Mouse (Mus musculus): ENCODE measurements at regions not wholly inside any gene's neighbourhood (a gene's known extent, or its start where the extent isn't known, plus 50 kb on each side); places are given as distances from the start of the nearest gene placed in this dataset.

DNA sequence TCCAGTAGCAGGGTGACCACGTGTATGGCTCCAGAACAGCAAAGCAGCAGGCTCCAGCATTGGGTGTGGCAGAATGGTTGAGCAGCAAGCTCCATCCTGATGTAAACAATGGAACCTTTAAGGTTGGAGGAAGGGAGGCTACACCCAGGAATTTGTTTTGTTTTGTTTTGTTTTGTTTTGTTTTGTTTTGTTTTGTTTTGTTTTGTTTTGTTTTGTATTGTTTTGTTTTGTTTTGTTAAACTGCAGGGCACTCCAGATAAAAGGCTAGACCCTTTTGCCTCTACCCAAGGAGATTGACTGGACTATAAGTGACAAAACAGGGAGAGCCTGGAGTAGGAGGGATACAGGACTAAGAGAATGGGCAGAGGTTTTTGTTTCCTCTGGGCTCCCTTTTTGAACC lies 647.5 kb downstream of the Kcnj3 start:
- no peak for DNase-seq (ENCODE audit: low spot score in 2 of 2)

DNA sequence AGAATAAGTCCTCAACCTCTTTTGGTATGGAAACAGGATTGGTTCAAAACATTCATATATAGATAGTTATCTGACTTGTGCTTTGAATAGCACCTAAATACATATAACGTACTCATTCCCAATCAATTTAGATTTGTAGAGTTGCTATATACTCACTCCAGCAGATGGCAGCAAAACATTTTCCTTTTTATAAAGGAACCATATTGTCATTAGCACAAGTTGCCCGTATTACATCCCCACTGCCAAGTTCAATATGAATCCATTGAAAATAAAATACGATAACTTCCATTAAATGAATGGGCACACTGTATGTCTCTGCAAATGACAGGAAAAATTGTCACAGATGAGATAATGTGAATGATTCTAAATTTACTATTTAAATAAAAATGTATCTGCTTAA lies 673.8 kb downstream of the Kcnj3 start:
- DNase-seq (ENCODE audit: low spot score in 2 of 2): no peak

DNA sequence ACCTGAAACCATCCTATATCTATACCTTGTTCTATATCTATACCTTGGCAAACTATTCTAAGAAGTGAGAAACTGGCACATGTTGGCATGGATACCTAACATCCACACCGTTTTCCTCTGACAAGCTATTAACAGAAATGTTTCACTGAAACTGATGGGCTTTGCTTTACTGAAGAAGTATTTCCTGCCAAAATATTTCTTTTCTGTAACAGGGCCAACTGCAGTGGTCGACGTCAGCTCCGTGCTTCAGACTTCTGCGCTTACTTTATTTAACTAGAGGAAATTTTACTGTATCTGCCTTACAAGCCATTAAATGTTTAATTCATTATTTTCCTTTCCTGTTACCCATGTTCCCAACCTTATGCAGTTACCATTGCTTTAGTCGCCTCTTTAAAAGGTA lies 674.2 kb downstream of the Kcnj3 start:
- peak in 1 of 2 experiments; percentile 5 for DNase-seq (ENCODE audit: low spot score in 2 of 2)

DNA sequence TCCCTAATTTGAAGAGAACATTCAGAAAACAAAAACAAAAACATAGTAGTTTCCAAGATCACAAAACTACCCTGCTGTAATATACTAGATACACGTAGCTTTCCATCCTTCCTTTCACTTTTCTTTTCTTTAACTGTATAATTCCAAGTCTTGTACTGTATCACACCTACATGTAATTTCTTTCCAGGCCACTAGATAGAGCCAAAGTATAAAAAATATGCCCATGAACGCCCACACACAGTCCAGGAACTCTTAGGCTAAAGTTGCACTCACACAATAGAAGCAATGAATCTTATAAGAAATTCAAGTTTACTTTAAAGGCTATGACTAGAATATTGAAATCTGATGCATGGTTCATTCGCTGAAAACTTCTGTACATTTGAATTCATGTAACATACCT lies 678.7 kb downstream of the Kcnj3 start:
- peak in 1 of 2 experiments; percentile 12 for DNase-seq (ENCODE audit: low spot score in 2 of 2)

DNA sequence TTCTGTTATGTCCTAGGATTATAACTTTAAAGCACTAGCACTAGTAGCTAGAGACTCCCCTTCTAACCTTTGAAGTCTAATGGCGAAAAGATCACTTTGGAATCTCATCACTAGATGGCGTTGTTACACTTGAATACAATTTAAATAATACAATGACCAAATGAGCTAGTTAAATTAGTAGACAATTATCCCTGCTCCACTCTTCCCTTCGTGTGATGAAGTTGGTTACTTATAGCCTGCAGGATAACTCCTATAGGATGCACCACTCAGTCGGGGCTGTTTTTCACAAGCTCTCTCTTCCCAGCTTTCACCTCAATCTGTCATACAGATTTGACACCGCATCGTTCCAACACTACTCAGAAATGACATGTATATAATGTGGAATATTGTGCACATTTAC lies 683.6 kb downstream of the Kcnj3 start:
- peak in 1 of 2 experiments; percentile 4 for DNase-seq (ENCODE audit: low spot score in 2 of 2)

DNA sequence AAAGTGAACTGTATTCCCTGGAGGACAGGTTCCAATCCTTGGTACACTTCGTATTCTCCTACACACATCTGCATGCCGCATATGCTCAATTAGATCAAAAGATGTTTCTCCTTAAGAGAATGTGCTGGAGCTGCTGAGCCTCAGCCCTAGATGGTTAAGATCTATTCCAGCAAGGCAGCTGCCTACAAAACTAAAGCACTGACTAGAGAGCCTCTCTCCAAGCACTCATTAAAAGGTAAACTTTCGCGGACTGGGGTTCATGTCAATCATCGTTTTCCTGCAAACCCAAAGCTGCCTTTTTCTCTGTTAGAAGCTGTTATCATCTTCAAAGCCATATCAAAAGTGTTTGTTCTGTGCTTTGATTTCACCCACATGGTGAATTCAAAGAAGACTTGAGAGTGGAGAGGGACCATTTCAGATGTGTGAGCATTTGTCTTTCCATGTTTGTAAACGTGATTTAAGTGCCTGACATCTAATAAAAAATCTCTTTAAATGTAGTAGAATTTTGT lies 711.4 kb downstream of the Kcnj3 start:
- no peak for DNase-seq (ENCODE audit: low spot score in 2 of 2)

DNA sequence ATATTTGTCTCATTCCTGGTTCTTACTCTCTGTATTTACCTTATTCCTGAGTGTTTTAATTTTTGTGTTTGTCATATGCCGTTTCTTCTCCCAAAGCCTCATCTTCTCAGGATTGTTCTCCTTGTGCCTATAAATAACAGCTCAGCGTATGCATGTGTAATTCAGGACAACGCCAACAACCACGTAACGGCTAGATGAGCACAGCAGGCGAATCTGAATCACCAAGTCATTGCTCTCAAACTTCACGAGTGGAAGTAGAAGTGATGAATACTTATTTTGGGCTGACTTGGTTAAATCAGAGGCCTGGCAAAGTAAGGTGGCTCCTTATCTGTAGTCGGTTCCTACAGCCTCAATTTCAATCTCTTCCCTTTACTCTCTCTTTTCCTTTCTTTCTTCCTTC lies 760.7 kb downstream of the Kcnj3 start:
- DNase-seq (ENCODE audit: low spot score in 2 of 2): no peak

DNA sequence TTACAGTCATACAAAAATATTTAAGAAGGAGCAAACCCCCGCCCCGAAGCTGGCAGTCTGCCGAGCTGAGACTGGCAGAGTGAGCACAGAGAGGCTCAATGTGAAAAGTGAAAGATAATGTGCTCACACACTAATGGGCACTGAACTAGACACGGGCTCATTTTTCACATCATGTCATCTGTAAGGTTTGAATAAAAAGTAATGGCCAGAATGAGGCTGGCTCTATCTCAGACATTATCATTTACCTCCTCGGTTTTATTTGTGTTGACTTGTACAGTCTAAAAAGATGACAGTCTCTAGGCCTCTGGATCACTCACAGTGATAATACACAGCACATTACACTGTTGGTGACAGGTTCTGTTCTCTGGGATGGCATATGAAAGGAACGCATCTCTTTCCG lies 791.7 kb downstream of the Kcnj3 start:
- no peak for DNase-seq (ENCODE audit: low spot score in 2 of 2)

DNA sequence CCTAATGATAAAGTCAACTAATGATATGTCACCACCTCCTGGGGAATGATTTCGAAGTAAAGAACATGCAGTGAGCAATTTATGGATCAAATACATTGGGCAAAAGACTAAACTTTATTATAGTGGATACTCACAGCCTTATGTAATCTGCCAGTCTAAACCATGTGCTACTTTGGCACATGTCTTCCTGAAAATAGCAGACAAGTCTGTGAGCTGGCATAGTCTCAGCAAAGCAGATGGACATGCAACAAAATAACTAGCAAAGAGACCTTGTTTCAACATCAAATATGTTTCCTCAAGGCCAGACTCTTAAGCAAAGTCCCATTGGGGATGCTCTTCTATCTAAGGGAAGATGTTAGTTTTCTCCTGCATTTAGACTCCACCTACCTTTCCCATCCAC lies 797.3 kb downstream of the Kcnj3 start:
- DNase-seq (ENCODE audit: low spot score in 2 of 2): no peak

DNA sequence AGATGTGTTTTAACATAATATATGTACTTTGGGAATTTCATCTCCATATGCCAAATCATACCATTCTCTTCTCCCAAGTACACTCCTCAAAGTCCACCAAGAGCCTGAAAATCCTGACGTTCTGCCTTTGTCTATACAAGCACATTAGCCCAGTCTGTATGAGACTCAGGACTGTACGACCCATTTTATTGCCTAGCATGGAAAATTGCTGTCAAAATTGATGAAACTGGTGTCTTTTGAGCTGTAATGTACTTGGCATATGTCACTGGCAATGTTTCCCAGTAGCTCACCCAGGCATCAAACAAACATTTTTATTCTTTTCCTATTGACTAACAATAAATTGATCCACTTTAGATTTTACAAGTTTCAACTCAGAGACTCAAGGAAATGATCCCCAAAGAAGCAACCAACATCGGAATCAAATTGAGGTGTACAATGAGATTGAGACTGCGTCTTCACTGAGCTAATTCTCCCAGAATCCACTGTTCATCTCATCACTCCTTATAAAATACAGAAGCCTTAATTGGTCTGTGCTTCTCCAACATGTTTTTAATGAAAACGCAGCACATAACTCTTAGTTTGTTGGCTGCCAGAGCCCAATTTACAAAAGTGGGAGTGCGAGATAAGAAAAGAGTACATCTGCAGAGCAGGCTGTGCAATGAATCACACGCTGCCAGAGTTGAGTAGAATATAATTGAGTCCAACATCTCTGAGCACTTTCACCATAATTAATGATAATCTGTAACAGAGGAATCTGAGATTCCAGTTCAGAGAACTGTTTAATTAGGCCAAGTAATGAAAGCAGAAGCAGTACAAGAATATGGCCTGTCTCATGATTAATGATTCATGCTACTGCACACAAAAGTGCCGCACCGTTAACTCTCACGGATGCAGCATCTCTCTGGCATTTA lies 821.5 kb downstream of the Kcnj3 start:
- no peak for DNase-seq (ENCODE audit: low spot score in 2 of 2)

DNA sequence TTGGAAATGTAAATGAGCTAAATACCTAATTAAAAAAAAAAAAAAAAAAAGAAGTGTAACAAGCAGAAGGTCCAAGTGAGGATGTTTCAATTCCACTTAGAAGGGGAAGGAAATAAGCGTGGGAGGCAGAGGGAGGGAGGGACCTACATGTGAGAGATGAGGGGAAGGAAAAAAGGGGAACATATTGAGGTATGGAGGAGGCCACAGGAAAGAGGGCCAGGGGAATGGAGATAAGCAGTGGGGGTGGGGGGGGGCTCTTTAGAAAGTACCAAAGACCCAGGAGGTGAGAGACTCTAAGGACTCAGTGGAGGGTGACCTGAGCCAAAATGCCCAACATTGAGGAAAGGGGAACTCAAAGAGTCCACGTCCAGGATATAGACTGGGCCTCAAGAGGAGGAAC lies 818.9 kb downstream of the Nr4a2 start:
- no peak for DNase-seq (ENCODE audit: low spot score in 2 of 2)

DNA sequence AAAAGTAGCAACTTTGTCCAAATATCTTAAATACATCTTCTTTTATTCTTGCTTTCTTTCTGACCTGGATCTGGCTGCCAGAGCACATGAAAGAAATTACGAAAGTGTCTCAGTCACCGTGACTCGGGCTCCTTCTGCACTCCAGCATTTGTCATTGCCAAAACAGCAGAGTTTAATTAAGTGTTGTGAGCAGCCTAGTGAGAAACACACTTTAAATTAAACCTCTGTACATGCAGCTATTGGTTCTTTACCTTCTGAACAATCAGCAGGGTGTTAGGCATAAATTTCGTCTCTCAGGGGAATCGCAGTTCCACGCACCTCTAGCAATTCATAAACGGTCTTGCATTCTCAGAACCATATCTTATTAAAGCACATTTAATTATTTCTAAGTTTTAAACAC lies 802.1 kb downstream of the Nr4a2 start:
- DNase-seq (ENCODE audit: low spot score in 2 of 2): no peak

DNA sequence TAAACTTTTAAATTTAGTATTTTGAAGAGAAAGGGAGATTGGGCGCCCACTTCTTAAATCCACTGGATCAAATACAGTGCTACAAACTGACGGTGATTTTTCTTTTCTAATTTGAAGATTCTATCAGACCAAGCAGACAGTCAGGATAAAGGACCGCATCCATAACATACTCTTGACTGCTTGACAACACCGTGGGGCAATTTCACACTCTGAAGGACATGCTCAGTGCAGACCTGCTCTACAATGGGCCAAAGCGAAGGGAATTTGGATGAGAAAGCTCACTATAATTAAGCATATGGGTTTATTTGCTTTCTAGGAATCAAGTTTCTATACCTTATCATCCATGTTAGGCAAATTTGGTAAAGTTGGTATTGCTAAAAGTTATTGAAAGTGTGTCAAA lies 801.3 kb downstream of the Nr4a2 start:
- DNase-seq (ENCODE audit: low spot score in 2 of 2): no peak

DNA sequence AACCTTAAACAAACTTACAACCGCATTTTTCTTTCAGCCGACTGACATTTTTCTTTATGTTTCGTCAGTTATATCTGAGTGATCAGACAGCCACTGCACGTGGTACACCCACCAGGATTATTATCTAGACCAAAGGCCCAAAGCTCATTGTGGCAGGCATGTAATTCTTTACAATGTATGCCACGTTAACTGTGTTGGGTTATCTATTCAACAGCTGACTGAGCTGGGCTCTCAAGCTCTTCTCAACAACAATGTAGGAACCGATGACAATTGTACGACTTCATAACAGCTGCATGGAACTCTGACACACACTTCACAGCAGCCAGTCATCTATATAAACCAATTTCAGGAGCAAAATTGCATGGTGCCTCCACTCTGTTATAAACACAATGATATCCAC lies 787.8 kb downstream of the Nr4a2 start:
- no peak for DNase-seq (ENCODE audit: low spot score in 2 of 2)

DNA sequence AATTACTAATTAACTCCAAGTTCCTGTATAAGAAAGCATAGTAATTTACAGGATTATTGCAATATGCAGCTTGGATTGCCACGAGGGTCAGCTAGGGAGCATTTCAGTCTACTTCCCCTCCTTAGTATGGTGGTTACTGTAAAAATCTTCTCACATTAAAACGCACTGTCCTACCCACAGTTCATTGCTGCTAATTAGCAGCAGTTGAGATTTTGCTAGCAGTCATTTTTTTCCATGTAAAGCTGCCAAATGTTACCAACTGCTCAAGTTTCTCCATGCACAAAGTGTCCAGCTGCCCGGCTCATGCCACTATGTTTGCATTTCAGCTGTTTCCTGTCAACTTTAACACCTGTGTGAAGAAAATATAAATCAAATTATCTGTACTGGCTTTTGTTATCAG lies 759.7 kb downstream of the Nr4a2 start:
- no peak for DNase-seq (ENCODE audit: low spot score in 2 of 2)
